Mouse (Mus musculus): Measurements from ENCODE around the gene 2200002D01Rik.

Gene 2200002D01Rik

GRCm38 (mm10) chr7:29248261-29248841, at the start of gene 2200002D01Rik:
Gene 2200002D01Rik, minus strand, starts transcription at chr7:29248466.
- DNase-seq (ENCODE audit: low spot score in 2 of 2), result no peak

GRCm38 (mm10) chr7:29296998-29297397, 48.7 kb upstream of the 2200002D01Rik start:
- peak in 1 of 2 experiments; percentile 53 for DNase-seq (ENCODE audit: low spot score in 2 of 2)

GRCm38 (mm10) chr7:29295861-29296647, 47.8 kb upstream of the 2200002D01Rik start:
- DNase-seq (ENCODE audit: low spot score in 2 of 2), result no peak

GRCm38 (mm10) chr7:29294111-29294761, 46.0 kb upstream of the 2200002D01Rik start:
- DNase-seq (ENCODE audit: low spot score in 2 of 2), result no peak

- DNase-seq (ENCODE audit: low spot score in 2 of 2), result no peak
Measured at GRCm38 (mm10) chr7:29293131-29294065, 45.1 kb upstream of the 2200002D01Rik start.

- no peak for DNase-seq (ENCODE audit: low spot score in 2 of 2)
Measured at GRCm38 (mm10) chr7:29292458-29293098, 44.3 kb upstream of the 2200002D01Rik start.

GRCm38 (mm10) chr7:29291616-29292457, 43.6 kb upstream of the 2200002D01Rik start:
- no peak for DNase-seq (ENCODE audit: low spot score in 2 of 2)

GRCm38 (mm10) chr7:29290691-29291485, 42.6 kb upstream of the 2200002D01Rik start:
- no peak for DNase-seq (ENCODE audit: low spot score in 2 of 2)

- no peak for DNase-seq (ENCODE audit: low spot score in 2 of 2)
Measured at GRCm38 (mm10) chr7:29289856-29290255, 41.6 kb upstream of the 2200002D01Rik start.

GRCm38 (mm10) chr7:29288942-29289638, 40.8 kb upstream of the 2200002D01Rik start, which contains the start of gene Ppp1r14a:
Gene Ppp1r14a, plus strand, starts transcription at chr7:29289308.
- DNase-seq (ENCODE audit: low spot score in 2 of 2), result peak in 1 of 2 experiments; percentile 50

GRCm38 (mm10) chr7:29288079-29288478, 39.8 kb upstream of the 2200002D01Rik start:
- DNase-seq (ENCODE audit: low spot score in 2 of 2), result no peak

GRCm38 (mm10) chr7:29287481-29287880, 39.2 kb upstream of the 2200002D01Rik start:
- no peak for DNase-seq (ENCODE audit: low spot score in 2 of 2)

GRCm38 (mm10) chr7:29284523-29284922, 36.3 kb upstream of the 2200002D01Rik start:
- DNase-seq (ENCODE audit: low spot score in 2 of 2), result no peak

- no peak for DNase-seq (ENCODE audit: low spot score in 2 of 2)
Measured at GRCm38 (mm10) chr7:29283876-29284275, 35.6 kb upstream of the 2200002D01Rik start.

- DNase-seq (ENCODE audit: low spot score in 2 of 2), result no peak
Measured at GRCm38 (mm10) chr7:29282074-29282554, 33.8 kb upstream of the 2200002D01Rik start.

- DNase-seq (ENCODE audit: low spot score in 2 of 2), result peak; percentile 34 to 36
Measured at GRCm38 (mm10) chr7:29281201-29282073, 33.2 kb upstream of the 2200002D01Rik start, which contains the start of gene Spint2. Gene Spint2, minus strand, starts transcription at chr7:29281912.

- DNase-seq (ENCODE audit: low spot score in 2 of 2), result no peak
Measured at GRCm38 (mm10) chr7:29280801-29281200, 32.5 kb upstream of the 2200002D01Rik start.
